Mouse (Mus musculus): ENCODE measurements at regions not wholly inside any gene's neighbourhood (a gene's known extent, or its start where the extent isn't known, plus 50 kb on each side); places are given as distances from the start of the nearest gene placed in this dataset.
A peak's percentile ranks its signal among the peaks of the same experiment; 100 is the strongest.

DNA sequence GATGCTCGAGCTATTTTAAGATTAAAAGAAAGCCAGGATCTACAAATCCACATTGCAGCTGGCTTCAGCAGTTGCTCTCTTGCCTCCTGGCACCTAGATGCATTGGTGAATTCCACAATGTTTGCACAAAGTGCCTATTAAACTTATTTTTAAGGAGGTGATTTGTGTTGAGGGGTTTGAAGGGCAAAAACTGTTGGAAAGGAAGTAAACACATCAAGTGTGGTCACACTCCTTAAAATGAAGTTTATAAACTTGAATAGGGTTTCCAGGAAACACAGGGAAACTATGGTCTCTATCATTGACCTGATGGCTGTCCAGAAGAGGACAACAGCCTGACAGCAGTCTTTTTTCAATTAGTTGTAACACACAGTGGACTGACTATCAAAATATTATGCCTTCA is 205.4 kb downstream of the Papss1 start:
- 39% methylated on average over 1 of the region's 1 CpGs for WGBS
- Histone ChIP-seq H3K9ac (replicated peaks; ENCODE audit: low read length) (no peak overlapping the region), H3K4me2 (replicated peaks; ENCODE audit: low read depth, low read length) (no peak overlapping the region), H3K4me3 (ENCODE audit: low read length) (no peak overlapping the region), H3K4me1 (ENCODE audit: insufficient read depth, low read length) (peaks cover 2% of the 10 kb centered on the region; the same call in 1 of the 2 replicates), H3K27ac (ENCODE audit: low read length) (no peak overlapping the region), H3K9me3 (ENCODE audit: low read length) (no peaks in the 10 kb centered on the region), H3K36me3 (ENCODE audit: insufficient read depth, low read length) (no peaks in the 10 kb centered on the region), H3K27me3 (ENCODE audit: insufficient read depth, low read length) (no peaks in the 10 kb centered on the region)
- peak; percentile 6; the same call in 1 of the 2 replicates for ATAC-seq (ENCODE audit: low FRiP score, low TSS enrichment)

DNA sequence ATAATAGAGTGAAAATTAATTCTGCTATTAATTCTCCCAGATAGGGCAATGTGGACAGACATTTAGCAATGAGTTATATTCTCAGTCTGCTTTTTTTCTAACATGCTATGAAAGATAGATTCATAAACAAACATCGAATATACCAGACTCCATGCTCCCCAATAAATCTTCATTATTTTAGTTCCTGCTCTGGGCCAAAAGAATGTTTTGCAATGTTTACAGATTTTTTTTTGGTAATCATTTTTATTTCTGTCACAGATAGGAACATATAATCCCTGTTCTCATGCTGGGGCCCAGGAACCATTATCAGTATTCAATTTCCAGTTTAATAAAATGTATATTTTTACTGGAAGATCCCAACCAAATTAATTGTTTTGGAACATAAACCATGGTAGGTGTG is 205.9 kb downstream of the Papss1 start:
- H3K4me1 ChIP-seq (ENCODE audit: insufficient read depth, low read length), result peaks cover 2% of the 10 kb centered on the region; the same call in 1 of the 2 replicates
- WGBS, result 62% methylated on average over 1 of the region's 1 CpGs
- H3K9me3 ChIP-seq (ENCODE audit: low read length), result no peaks in the 10 kb centered on the region
- no peak overlapping the region for H3K4me2 ChIP-seq (replicated peaks; ENCODE audit: low read depth, low read length)
- peak; percentile 23; the same call in 1 of the 2 replicates for ATAC-seq (ENCODE audit: low FRiP score, low TSS enrichment)
- H3K4me3 ChIP-seq (ENCODE audit: low read length), result no peak overlapping the region
- H3K27me3 ChIP-seq (ENCODE audit: insufficient read depth, low read length), result no peaks in the 10 kb centered on the region
- H3K36me3 ChIP-seq (ENCODE audit: insufficient read depth, low read length), result no peaks in the 10 kb centered on the region
- H3K9ac ChIP-seq (replicated peaks; ENCODE audit: low read length), result no peak overlapping the region
- H3K27ac ChIP-seq (ENCODE audit: low read length), result 0 out of 2 replicates have a peak overlapping the region, but pooled peaks have one; percentile 34

DNA sequence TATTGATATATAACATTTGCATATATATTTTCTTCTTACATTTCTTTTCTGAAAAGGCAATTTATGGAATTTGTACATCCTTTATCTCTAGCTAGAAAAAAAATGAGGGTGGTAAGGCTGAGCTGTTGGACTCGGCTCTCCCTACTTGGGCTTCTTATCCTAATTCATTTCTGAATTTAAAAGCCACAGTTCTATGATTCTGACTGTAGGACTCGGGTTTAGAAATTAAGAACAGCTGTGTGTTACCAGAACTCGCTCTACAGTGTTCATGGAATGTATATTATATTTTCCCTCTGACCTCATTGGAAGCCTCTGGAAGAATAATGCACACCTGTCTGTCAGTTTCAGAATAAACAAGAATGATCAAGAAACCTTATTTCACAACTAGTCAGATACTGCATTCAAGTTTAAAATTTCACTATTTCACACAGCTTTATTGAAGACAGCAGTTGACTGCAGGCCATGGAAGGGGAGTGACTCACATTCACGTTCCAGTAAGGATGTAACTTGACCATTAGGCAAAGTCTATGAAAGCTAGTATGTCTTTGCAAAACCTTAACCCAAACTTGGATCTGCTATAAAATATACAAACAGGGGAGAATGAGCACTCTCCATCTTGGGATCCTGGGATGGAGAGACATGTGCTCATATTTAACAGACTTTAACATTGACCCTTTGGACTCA is 207.4 kb downstream of the Papss1 start:
- no peaks in the 10 kb centered on the region for H3K9me3 ChIP-seq (ENCODE audit: low read length)
- peaks cover 2% of the 10 kb centered on the region; the same call in 1 of the 2 replicates for H3K4me1 ChIP-seq (ENCODE audit: insufficient read depth, low read length)
- no peaks in the 10 kb centered on the region for H3K36me3 ChIP-seq (ENCODE audit: insufficient read depth, low read length)
- H3K27ac ChIP-seq (ENCODE audit: low read length), result 0 out of 2 replicates have a peak overlapping the region, but pooled peaks have one; percentile 18
- no peak overlapping the region for H3K4me3 ChIP-seq (ENCODE audit: low read length)
- 65% methylated on average over 4 of the region's 4 CpGs for WGBS
- no peak for ATAC-seq (ENCODE audit: low FRiP score, low TSS enrichment)
- no peaks in the 10 kb centered on the region for H3K27me3 ChIP-seq (ENCODE audit: insufficient read depth, low read length)
- H3K9ac ChIP-seq (replicated peaks; ENCODE audit: low read length), result no peak overlapping the region
- no peak overlapping the region for H3K4me2 ChIP-seq (replicated peaks; ENCODE audit: low read depth, low read length)

DNA sequence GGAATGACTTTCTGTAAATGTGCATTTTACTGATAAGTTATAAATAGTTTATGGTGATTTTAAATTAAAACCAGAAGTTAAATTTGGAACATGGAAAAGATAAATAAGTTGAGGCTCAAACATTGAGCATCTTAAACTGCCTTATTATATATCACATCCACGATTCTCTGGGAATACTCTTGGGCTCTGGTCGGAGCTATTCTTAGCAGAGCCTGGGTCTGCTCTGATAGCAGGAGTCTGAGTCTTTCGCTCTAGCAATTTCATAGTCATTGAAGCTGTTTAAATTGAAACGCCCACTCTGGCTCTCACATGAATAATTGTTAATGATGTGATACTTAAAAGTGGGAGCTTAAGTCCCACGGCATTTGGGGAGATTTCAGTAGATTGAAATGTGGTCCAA is 208.0 kb downstream of the Papss1 start:
- no peaks in the 10 kb centered on the region for H3K36me3 ChIP-seq (ENCODE audit: insufficient read depth, low read length)
- 69% methylated on average over 5 of the region's 5 CpGs for WGBS
- no peaks in the 10 kb centered on the region for H3K9me3 ChIP-seq (ENCODE audit: low read length)
- no peak overlapping the region for H3K4me2 ChIP-seq (replicated peaks; ENCODE audit: low read depth, low read length)
- peaks cover 2% of the 10 kb centered on the region; the same call in 1 of the 2 replicates for H3K4me1 ChIP-seq (ENCODE audit: insufficient read depth, low read length)
- H3K27me3 ChIP-seq (ENCODE audit: insufficient read depth, low read length), result no peaks in the 10 kb centered on the region
- no peak overlapping the region for H3K9ac ChIP-seq (replicated peaks; ENCODE audit: low read length)
- H3K4me3 ChIP-seq (ENCODE audit: low read length), result no peak overlapping the region
- no peak for ATAC-seq (ENCODE audit: low FRiP score, low TSS enrichment)
- H3K27ac ChIP-seq (ENCODE audit: low read length), result no peak overlapping the region

DNA sequence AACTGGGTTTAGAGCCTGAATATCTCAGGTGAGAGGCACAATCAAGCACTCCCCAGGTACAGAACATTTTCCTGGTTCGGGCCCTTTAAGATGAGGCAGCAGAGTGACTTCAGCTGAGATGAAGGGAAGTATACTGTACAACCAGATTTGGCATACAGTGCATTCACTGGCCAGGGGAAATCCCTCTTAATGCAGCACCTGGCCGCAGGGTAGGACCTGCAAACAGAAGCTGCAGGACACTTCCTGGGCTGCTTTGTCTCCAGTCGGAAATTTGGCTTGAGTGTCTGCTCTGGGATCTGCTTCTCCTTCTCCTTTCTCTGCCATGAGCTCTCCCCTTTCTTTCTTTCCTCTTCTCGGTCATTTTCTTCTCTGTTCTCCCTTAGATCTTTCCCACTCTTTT is 210.9 kb downstream of the Papss1 start:
- Histone ChIP-seq H3K4me1 (ENCODE audit: insufficient read depth, low read length) (peaks cover 2% of the 10 kb centered on the region; the same call in 1 of the 2 replicates), H3K36me3 (ENCODE audit: insufficient read depth, low read length) (no peaks in the 10 kb centered on the region), H3K9me3 (ENCODE audit: low read length) (no peaks in the 10 kb centered on the region), H3K27me3 (ENCODE audit: insufficient read depth, low read length) (no peaks in the 10 kb centered on the region), H3K4me3 (ENCODE audit: low read length) (no peak overlapping the region), H3K9ac (replicated peaks; ENCODE audit: low read length) (no peak overlapping the region), H3K4me2 (replicated peaks; ENCODE audit: low read depth, low read length) (no peak overlapping the region), H3K27ac (ENCODE audit: low read length) (no peak overlapping the region)
- WGBS, result 83% methylated on average over 4 of the region's 4 CpGs
- no peak for ATAC-seq (ENCODE audit: low FRiP score, low TSS enrichment)

DNA sequence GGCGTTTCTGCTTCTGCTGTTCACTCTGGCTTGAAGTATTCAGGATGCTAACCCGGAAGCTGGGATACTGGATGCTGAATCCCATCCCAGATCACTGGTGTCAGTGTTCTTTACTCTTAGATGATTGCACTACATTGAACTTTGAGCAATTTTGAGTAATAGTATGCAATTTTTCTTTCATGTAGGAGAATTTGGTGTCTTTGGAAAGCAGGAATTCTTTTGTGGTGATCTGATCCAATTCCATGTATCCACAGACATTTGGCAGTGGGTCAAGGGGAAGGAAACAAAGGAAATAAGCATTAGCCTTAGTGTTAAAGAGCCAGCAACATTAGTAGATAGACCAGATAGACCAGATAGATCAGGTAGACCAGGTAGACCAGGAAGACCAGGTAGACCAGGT is 212.1 kb downstream of the Papss1 start:
- Histone ChIP-seq H3K27me3 (ENCODE audit: insufficient read depth, low read length) (no peaks in the 10 kb centered on the region), H3K27ac (ENCODE audit: low read length) (no peak overlapping the region), H3K36me3 (ENCODE audit: insufficient read depth, low read length) (no peaks in the 10 kb centered on the region), H3K4me1 (ENCODE audit: insufficient read depth, low read length) (no peaks in the 10 kb centered on the region; the same call in 1 of the 2 replicates), H3K9me3 (ENCODE audit: low read length) (no peaks in the 10 kb centered on the region), H3K4me3 (ENCODE audit: low read length) (no peak overlapping the region), H3K4me2 (replicated peaks; ENCODE audit: low read depth, low read length) (no peak overlapping the region), H3K9ac (replicated peaks; ENCODE audit: low read length) (no peak overlapping the region)
- WGBS, result 83% methylated on average over 2 of the region's 2 CpGs
- ATAC-seq (ENCODE audit: low FRiP score, low TSS enrichment), result no peak

DNA sequence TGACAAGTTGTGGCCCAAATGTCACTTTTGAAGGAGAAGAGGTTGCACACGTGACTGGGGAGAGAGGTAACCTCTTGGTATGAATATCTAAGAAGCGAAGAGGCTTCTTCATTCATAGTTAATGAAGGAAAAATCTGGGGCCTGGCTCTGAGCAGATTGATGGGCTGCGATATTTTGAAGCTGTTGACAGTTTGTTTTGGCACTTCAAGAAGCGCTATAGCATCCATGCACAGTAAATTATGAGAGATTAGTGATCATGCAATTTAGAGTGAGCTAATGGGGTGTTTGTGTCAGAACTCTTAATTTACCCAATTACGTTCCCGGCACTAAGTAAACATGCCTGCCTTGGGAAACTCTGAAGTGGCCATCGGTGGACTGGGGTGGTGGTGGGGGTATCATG is 215.2 kb downstream of the Papss1 start:
- 50% methylated on average over 7 of the region's 7 CpGs for WGBS
- no peaks in the 10 kb centered on the region for H3K9me3 ChIP-seq (ENCODE audit: low read length)
- ATAC-seq (ENCODE audit: low FRiP score, low TSS enrichment), result no peak

DNA sequence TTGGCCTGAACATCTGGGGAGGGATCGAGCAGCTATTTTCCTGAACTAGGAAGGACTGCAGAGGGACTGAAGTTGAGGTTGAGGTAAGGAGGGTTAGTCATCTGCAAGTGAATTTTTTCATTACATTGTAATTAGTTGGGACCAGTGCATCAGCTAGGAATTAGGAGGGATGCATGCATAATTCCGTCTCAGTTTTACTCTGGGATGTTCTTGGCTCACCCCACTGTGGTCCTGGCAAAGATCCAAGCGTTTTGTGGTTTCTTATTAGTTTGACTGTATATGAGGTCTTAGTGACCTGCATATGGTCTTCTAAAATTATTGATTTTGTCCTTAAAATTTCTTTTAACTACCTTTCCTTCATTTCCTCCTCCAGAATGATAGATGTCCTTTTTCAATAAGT is 221.0 kb downstream of the Papss1 start:
- Histone ChIP-seq H3K36me3 (ENCODE audit: insufficient read depth, low read length) (no peaks in the 10 kb centered on the region), H3K9ac (replicated peaks; ENCODE audit: low read length) (no peak overlapping the region), H3K4me1 (ENCODE audit: insufficient read depth, low read length) (no peaks in the 10 kb centered on the region), H3K4me2 (replicated peaks; ENCODE audit: low read depth, low read length) (no peak overlapping the region), H3K27ac (ENCODE audit: low read length) (no peak overlapping the region), H3K27me3 (ENCODE audit: insufficient read depth, low read length) (no peaks in the 10 kb centered on the region), H3K4me3 (ENCODE audit: low read length) (no peak overlapping the region), H3K9me3 (ENCODE audit: low read length) (no peaks in the 10 kb centered on the region)
- 71% methylated on average over 3 of the region's 3 CpGs for WGBS
- ATAC-seq (ENCODE audit: low FRiP score, low TSS enrichment), result no peak

More for the DNA sequence above, 215.2 kb downstream of the Papss1 start:
- Histone ChIP-seq H3K27ac (ENCODE audit: low read length) (no peak overlapping the region), H3K36me3 (ENCODE audit: insufficient read depth, low read length) (no peaks in the 10 kb centered on the region), H3K9ac (replicated peaks; ENCODE audit: low read length) (no peak overlapping the region), H3K4me1 (ENCODE audit: insufficient read depth, low read length) (no peaks in the 10 kb centered on the region), H3K27me3 (ENCODE audit: insufficient read depth, low read length) (no peaks in the 10 kb centered on the region), H3K4me3 (ENCODE audit: low read length) (no peak overlapping the region), H3K4me2 (replicated peaks; ENCODE audit: low read depth, low read length) (no peak overlapping the region)

DNA sequence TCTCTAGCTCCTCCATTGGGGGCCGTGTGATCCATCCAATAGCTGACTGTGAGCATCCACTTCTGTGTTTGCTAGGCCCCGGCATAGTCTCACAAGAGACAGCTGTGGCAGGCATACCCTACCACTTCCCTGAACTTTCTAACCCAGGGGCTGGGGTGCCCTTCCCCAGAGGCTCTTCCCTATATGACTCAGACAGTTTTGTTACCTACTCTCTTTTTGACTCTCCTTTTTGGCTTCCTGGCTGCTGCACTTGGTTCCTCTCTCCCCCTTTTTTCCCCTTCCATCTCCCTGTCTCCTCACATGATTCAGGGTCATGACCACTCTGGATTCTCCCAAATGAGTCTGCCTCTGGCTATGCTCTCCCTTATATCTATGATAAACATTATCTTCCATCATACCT is 223.8 kb downstream of the Papss1 start:
- Histone ChIP-seq H3K4me1 (ENCODE audit: insufficient read depth, low read length) (no peaks in the 10 kb centered on the region), H3K27ac (ENCODE audit: low read length) (no peak overlapping the region), H3K9me3 (ENCODE audit: low read length) (no peaks in the 10 kb centered on the region), H3K4me2 (replicated peaks; ENCODE audit: low read depth, low read length) (no peak overlapping the region), H3K27me3 (ENCODE audit: insufficient read depth, low read length) (no peaks in the 10 kb centered on the region), H3K9ac (replicated peaks; ENCODE audit: low read length) (no peak overlapping the region), H3K4me3 (ENCODE audit: low read length) (no peak overlapping the region), H3K36me3 (ENCODE audit: insufficient read depth, low read length) (no peaks in the 10 kb centered on the region)
- 100% methylated on average over 1 of the region's 2 CpGs for WGBS
- no peak for ATAC-seq (ENCODE audit: low FRiP score, low TSS enrichment)

DNA sequence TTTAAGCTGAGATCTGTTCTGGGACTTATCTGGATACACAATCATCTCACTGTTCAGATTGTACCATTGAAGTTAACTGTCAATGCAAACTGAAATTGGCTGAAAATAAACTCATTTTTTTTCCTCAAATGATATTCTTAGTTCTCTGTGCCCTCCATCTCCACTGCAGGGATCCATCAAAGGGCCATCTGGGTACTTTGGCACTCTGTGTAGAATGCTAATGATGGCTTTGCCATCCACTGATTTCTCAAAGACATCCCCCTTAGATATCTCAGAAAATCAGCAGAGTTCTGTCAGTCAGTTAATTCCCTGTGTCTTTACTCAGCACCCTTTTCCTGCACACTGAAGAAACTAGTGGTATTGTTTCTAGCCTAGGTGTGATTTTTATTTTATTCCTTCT is 224.6 kb downstream of the Papss1 start:
- Histone ChIP-seq H3K27ac (ENCODE audit: low read length) (no peak overlapping the region), H3K9ac (replicated peaks; ENCODE audit: low read length) (no peak overlapping the region), H3K4me1 (ENCODE audit: insufficient read depth, low read length) (no peaks in the 10 kb centered on the region), H3K27me3 (ENCODE audit: insufficient read depth, low read length) (no peaks in the 10 kb centered on the region), H3K4me3 (ENCODE audit: low read length) (no peak overlapping the region), H3K4me2 (replicated peaks; ENCODE audit: low read depth, low read length) (no peak overlapping the region), H3K9me3 (ENCODE audit: low read length) (no peaks in the 10 kb centered on the region), H3K36me3 (ENCODE audit: insufficient read depth, low read length) (no peaks in the 10 kb centered on the region)
- ATAC-seq (ENCODE audit: low FRiP score, low TSS enrichment), result no peak
